Mouse (Mus musculus) hindbrain, embryonic 16.5 days (tissue): ENCODE data around the gene Add3. TPM values are rescaled to one million over a fixed set of nuclear protein-coding genes. Genes with fewer than 3 reads are reported as not detected.
"Not testable (repeated sequence)": the region's sequence is repeated elsewhere in the genome, so short reads cannot be mapped to it uniquely, and the experiment has no call there.

Source experiments
- ATAC-seq: fragments of 200-750 bp; cut with Nextera tagmentation; 2 replicates; pipeline ENCODE4 v1.8.0; 2017; ENCODE audit warnings: moderate TSS enrichment, moderate library complexity
- H3K27ac ChIP-seq: fragments of 300-500 bp; sonication (generic); 2 replicates; pipeline ENCODE4 v1.5.1; 2014; ENCODE audit warnings: low read depth, mild to moderate bottlenecking, control low read depth, low read length, moderate library complexity
- H3K27me3 ChIP-seq: fragments of 300-500 bp; sonication (generic); replicated peaks from 2 replicates; pipeline ENCODE4 v1.6.1; 2014; ENCODE audit warnings: low read length; ENCODE audit not compliant: control insufficient read depth, insufficient read depth
- H3K36me3 ChIP-seq: fragments of 300-500 bp; sonication (generic); 2 replicates; pipeline ENCODE4 v1.6.1; 2014; ENCODE audit warnings: mild to moderate bottlenecking, low read length, moderate library complexity, mixed read lengths; ENCODE audit not compliant: control insufficient read depth, insufficient read depth
- H3K4me1 ChIP-seq: fragments of 300-500 bp; sonication (generic); 2 replicates; pipeline ENCODE4 v1.6.1; 2014; ENCODE audit warnings: low read depth, low read length; ENCODE audit not compliant: control insufficient read depth, insufficient read depth
- H3K4me2 ChIP-seq: fragments of 300-500 bp; sonication (generic); 2 replicates; pipeline ENCODE4 v1.6.1; 2014; ENCODE audit warnings: mild to moderate bottlenecking, low read length, control low read depth, moderate library complexity
- H3K4me3 ChIP-seq: fragments of 300-500 bp; sonication (generic); 2 replicates; pipeline ENCODE4 v1.5.1; 2014; ENCODE audit warnings: mild to moderate bottlenecking, low read length, control low read depth, moderate library complexity
- H3K9ac ChIP-seq: fragments of 300-500 bp; sonication (generic); 2 replicates; pipeline ENCODE4 v1.6.1; 2014; ENCODE audit warnings: low read depth, mild to moderate bottlenecking, control low read depth, low read length, moderate library complexity
- H3K9me3 ChIP-seq: fragments of 300-500 bp; sonication (generic); 2 replicates; pipeline ENCODE4 v1.6.1; 2014; ENCODE audit warnings: mild to moderate bottlenecking, low read length, moderate library complexity; ENCODE audit not compliant: control insufficient read depth
- WGBS: fragments of 180-500 bp; shearing (Covaris S2); extraction: QIAGEN DNeasy Blood & Tissue Kit; methylation state at CpG from one replicate; pipeline ENCODE4 v1.1.7; 2014; 5-methylcytosine and 5-hydroxymethylcytosine counted together
- polyA plus RNA-seq: library from polyadenylated mRNA; unstranded; fragments of >200 nt; fragmentation: Nextera tagmentation; extraction: Ambion mirVana; gene quantifications from 2 replicates; pipeline ENCODE4 v1.2.1, GENCODE M21; 2015

Gene Add3
- polyA plus RNA-seq, 1 experiment from 2014 or later = 51.6 TPM

DNA sequence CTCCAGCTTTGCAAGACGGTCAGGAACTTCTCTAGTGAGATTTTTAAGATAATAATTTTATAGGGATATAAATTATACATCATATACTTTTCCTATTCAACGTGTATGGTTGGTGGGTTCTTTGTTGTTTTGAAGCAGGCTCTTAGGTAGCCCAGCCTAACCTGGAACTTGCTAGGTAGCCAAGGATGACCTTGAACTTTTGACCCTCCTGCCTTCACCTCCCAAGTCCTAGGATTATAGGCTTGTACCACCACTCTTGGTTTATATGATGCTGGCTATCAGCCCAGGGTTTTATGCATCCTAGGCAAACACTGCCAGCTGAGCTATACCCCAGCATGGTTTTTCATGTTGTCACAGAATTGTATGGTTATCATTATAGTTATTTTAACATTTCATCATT, 70.0 kb downstream of the Add3 start:
- ATAC-seq = no peak
- Histone ChIP-seq H3K9me3 (no peaks in the 10 kb centered on the region), H3K4me1 (no peaks in the 10 kb centered on the region), H3K4me3 (no peak overlapping the region), H3K9ac (no peak overlapping the region), H3K4me2 (no peak overlapping the region), H3K27me3 (no peaks in the 10 kb centered on the region), H3K27ac (no peak overlapping the region), H3K36me3 (no peaks in the 10 kb centered on the region)
- WGBS = 77% methylated on average over 2 of the region's 2 CpGs

DNA sequence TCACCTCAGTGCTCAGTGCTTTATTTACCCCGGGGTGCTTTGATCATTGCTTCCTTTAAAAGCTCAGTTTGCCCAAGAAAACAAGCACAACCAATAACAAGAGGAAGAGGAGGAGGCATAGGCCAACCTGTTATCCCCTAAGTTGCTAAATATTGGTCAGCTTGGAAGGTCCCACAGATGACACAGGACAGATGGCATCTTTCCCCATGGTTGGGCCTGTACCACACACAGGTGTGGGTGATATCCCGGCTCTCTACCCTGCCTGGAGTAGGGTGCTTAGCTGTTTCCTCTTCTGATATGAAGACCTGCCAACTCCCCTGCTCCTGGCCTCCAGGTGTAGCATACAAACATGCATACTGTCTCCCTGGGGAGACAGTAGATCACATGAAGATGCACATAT, 75.1 kb downstream of the Add3 start:
- no peaks in the 10 kb centered on the region for H3K27me3 ChIP-seq
- H3K4me2 ChIP-seq = no peak overlapping the region
- no peak overlapping the region for H3K27ac ChIP-seq
- H3K4me1 ChIP-seq = no peaks in the 10 kb centered on the region
- 87% methylated on average over 2 of the region's 2 CpGs for WGBS
- 0 out of 2 replicates have a peak, but pooled peaks cover 3% of the 10 kb centered on the region for H3K36me3 ChIP-seq
- ATAC-seq = no peak
- no peak overlapping the region for H3K4me3 ChIP-seq
- H3K9me3 ChIP-seq = no peaks in the 10 kb centered on the region
- no peak overlapping the region for H3K9ac ChIP-seq

DNA sequence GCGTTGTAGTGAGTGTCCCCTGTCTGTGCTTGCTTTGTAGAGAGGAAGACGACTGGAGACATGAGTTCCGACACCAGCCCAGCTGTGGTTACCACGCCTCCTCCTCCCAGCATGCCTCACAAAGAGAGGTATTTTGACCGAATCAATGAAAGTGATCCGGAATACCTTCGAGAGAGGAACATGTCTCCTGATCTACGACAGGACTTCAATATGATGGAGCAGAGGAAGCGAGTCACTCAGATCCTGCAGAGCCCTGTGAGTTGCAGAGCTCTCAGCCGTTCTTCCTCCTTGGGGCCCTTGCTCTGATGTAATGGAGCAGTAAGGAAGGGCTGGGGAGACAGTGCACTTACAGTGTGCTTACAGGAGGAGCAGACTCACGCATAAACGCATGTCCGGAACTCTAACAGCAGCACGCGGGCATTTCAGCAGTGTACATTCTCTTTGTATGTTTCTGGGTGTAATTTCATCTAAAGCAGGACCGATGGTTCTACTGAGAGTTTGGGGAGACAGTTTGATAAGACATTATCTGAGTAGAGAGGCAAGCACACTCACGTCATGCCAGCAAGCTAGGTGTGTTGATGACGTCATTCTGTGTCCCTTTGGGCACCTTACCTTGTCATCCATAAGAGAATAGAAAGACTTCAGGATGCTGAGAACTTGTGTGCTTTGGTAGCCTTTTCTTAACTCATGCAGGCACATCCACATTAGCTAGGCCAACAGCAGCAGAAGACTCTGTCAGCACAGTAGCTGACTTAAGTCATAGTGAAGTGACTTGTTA, 76.7 kb downstream of the Add3 start:
- H3K4me1 ChIP-seq = no peaks in the 10 kb centered on the region
- no peaks in the 10 kb centered on the region for H3K9me3 ChIP-seq
- WGBS = 90% methylated on average over 18 of the region's 18 CpGs
- H3K27ac ChIP-seq = no peak overlapping the region
- H3K9ac ChIP-seq = no peak overlapping the region
- H3K4me3 ChIP-seq = no peak overlapping the region
- H3K36me3 ChIP-seq = 0 out of 2 replicates have a peak, but pooled peaks cover 3% of the 10 kb centered on the region
- ATAC-seq = no peak
- H3K27me3 ChIP-seq = no peaks in the 10 kb centered on the region
- no peak overlapping the region for H3K4me2 ChIP-seq

DNA sequence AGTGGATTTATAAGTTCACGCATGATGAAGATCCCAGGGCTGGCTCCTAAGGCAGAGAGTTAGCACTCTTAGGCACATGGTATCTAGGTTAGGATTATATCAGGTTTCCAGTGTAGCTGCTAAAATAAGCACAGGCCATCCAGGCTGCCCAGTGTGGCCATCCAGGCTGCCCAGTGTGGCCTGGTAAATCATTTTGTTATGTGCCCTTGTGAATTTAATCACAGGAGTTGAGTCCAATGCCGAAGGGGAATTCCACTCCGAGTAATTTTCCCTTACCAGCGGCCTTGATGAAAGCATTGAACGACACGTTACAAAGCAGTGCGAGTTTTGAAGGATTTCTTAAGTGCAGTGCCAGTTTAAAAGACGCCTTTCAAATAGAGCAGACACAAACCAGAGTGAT, 77.6 kb downstream of the Add3 start:
- no peak for ATAC-seq
- H3K4me3 ChIP-seq = no peak overlapping the region
- no peak overlapping the region for H3K4me2 ChIP-seq
- no peak overlapping the region for H3K9ac ChIP-seq
- no peaks in the 10 kb centered on the region for H3K27me3 ChIP-seq
- no peaks in the 10 kb centered on the region for H3K4me1 ChIP-seq
- WGBS = 89% methylated on average over 8 of the region's 8 CpGs
- 0 out of 2 replicates have a peak, but pooled peaks cover 3% of the 10 kb centered on the region for H3K36me3 ChIP-seq
- H3K27ac ChIP-seq = no peak overlapping the region
- no peaks in the 10 kb centered on the region for H3K9me3 ChIP-seq

DNA sequence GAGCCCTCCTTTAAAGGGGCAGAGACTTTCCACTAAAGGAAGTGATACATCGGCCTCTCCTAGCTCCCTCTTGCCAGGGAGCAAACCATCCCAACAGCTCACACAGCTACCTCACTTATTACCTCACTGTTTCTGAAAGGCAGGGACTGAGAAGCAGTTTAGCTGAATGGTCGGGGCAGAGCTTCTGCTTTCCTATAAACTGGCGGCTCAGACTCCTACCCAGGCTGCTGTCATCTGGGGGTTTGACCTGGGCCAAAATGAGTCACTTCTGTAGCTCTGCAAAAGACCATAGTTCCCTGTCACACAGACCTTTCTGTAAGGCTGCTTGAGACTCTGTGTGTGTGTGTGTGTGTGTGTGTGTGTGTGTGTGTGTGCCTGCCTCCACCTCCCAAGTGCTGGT, 79.1 kb downstream of the Add3 start:
- Histone ChIP-seq H3K4me1 (no peaks in the 10 kb centered on the region), H3K9me3 (no peaks in the 10 kb centered on the region), H3K27ac (no peak overlapping the region), H3K9ac (no peak overlapping the region), H3K4me3 (no peak overlapping the region), H3K27me3 (no peaks in the 10 kb centered on the region), H3K36me3 (0 out of 2 replicates have a peak, but pooled peaks cover 3% of the 10 kb centered on the region), H3K4me2 (no peak overlapping the region)
- WGBS = 61% methylated on average over 3 of the region's 3 CpGs
- no peak for ATAC-seq

DNA sequence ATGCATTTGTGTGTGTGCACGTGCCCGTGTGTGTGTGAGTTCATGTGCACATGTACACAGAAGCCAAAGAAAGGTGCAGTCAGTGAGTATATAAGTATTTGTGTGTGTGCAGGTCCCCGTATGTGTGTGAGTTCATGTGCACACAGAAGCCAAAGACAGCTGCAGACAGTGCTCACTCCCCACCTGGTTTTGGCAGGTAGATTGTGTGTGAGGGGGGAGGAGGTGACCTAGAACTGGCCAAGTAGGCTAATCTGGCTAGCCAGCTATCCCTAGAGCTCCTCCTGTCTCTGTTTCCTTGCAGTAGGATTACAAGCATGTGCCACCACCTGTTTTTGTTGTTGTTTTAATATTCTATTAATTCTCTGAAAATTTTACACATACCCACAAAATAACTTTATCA, 80.9 kb downstream of the Add3 start:
- no peaks in the 10 kb centered on the region for H3K4me1 ChIP-seq
- no peak overlapping the region for H3K9ac ChIP-seq
- no peak overlapping the region for H3K27ac ChIP-seq
- no peak for ATAC-seq
- H3K27me3 ChIP-seq = no peaks in the 10 kb centered on the region
- no peak overlapping the region for H3K4me2 ChIP-seq
- no peaks in the 10 kb centered on the region for H3K9me3 ChIP-seq
- H3K36me3 ChIP-seq = 0 out of 2 replicates have a peak, but pooled peaks cover 3% of the 10 kb centered on the region
- WGBS = 96% methylated on average over 3 of the region's 3 CpGs
- no peak overlapping the region for H3K4me3 ChIP-seq

DNA sequence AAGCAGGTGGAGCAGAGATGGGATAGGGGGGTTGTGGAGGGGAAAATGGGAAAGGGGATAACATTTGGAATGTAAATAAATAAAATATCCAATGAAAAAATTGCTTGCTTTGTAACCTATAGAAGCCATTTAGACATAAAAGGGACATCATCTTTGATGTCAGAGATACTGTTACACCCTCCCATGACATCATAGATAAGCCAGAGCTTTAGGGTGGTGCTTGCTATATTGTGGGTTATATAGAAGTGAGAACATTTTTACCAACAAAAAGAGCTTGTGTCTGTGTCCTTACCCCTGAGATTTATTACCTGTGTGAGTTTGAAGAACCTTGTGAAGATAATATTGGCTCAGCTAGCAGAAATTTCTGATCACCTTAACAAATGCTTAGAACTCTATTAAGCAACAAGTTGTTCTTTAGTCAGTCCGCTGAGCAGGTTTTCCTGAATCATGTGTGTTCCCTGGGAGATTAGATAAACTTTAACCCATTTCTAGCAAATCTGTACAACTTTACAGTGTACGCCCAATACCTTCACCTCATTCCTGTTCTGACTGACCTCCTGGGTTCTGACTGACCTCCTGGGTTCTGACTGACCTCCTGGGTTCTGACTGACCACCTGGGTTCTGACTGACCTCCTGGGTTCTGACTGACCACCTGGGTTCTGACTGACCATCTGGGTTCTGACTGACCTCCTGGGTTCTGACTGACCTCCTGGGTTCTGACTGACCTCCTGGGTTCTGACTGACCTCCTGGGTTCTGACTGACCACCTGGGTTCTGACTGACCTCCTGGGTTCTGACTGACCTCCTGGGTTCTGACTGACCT, 85.2 kb downstream of the Add3 start:
- H3K4me3 ChIP-seq, H3K4me2 ChIP-seq, H3K27me3 ChIP-seq, H3K27ac ChIP-seq, ATAC-seq, H3K9me3 ChIP-seq, H3K36me3 ChIP-seq, H3K4me1 ChIP-seq, H3K9ac ChIP-seq: not testable (repeated sequence)
- 89% methylated on average over 2 of the region's 2 CpGs for WGBS

DNA sequence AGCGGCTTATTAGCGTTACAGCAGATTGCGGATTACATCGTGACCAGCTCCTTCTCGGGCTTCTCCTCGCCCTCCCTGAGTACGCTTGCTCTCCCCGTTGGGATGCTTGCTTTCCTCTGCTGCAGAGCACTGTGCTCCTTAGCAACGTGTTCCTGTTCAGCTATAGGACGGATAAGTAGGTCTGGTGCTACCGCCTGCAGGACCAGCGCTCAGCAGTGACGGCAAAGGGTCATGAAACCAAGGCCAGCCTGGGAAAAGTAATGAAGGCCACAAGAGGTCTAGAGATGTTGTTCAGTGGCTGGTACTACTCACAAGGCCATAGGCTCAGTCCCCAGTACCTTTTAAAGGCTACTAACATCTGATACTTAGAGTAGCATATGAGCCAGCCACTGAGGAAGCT, 86.4 kb downstream of the Add3 start:
- Histone ChIP-seq H3K27me3 (no peaks in the 10 kb centered on the region), H3K36me3 (no peaks in the 10 kb centered on the region), H3K27ac (no peak overlapping the region), H3K4me2 (no peak overlapping the region), H3K4me1 (no peaks in the 10 kb centered on the region), H3K9ac (no peak overlapping the region), H3K4me3 (no peak overlapping the region), H3K9me3 (no peaks in the 10 kb centered on the region)
- no peak for ATAC-seq
- 85% methylated on average over 13 of the region's 13 CpGs for WGBS

DNA sequence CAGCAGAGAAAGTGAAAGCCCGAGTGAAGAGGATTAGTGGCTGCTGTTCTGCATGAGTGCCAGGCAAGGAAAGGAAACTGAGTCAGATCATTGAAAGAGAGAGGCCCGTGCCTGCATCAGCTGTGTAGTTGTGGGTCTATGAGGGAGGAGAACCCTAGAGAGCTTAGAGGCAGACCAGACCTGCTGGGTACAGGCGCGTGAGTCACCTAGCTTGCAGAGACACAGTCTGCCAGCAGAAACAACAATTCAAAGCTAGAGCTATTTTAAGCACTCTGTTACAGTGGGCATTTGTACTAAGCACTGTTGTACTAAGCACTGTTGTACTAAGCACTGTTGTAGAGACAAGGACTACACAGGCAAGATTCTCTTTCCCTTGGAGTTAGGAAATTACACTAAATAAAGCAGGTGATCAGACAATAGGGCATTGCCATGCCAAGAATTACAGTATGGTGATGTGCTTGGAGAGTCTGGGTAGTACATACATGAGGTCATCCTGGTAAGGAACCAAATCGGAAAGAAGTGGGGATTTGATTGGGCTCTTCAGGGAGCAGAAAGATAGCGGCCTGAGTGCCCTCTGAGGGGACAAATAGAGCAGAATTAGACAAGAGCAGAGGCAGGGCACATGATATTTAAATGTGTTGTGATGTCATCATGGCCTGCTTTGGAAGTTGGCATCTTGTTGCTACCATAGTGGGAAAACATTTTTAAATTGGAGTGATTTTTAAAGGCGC, 88.0 kb downstream of the Add3 start:
- no peak overlapping the region for H3K27ac ChIP-seq
- H3K4me2 ChIP-seq = no peak overlapping the region
- no peaks in the 10 kb centered on the region for H3K27me3 ChIP-seq
- no peaks in the 10 kb centered on the region for H3K9me3 ChIP-seq
- no peaks in the 10 kb centered on the region for H3K4me1 ChIP-seq
- no peak for ATAC-seq
- H3K36me3 ChIP-seq = peaks cover 3% of the 10 kb centered on the region
- 91% methylated on average over 7 of the region's 7 CpGs for WGBS
- H3K9ac ChIP-seq = no peak overlapping the region
- H3K4me3 ChIP-seq = no peak overlapping the region
